Mouse (Mus musculus) adrenal gland, postnatal 10 days (tissue): ENCODE data around the gene Cd24a. TPM values are rescaled to one million over a fixed set of nuclear protein-coding genes. Genes with fewer than 3 reads are reported as not detected.

Experiments
- DNase-seq: peaks from one replicate; pipeline ENCODE4 v3.0.0; 2021; ENCODE audit warnings: mixed read lengths
- long read RNA-seq, 2 experiments: library from polyadenylated mRNA; stranded (forward); transcript quantifications; one replicate each; pipeline ENCODE4 v2.0.0; 2021
- total RNA-seq, 2 experiments: library from RNA; stranded (reverse); gene quantifications; 2 replicates each; pipeline ENCODE4 v1.2.3; 2021

Cd24a gene
- 10 to 100 TPM; 59.7 to 91.7 TPM for total RNA-seq
- long read RNA-seq, experiment 1, transcript Cd24a-201 (2 exons, 1,816 nt), result major isoform, 17 of 41 reads
- long read RNA-seq, experiment 1, partial matches to known transcripts, result 24 of 41 reads
- long read RNA-seq, experiment 1, other reads (novel, unspliced or antisense), result 0 of 41 reads
- long read RNA-seq, experiment 2, transcript Cd24a-201 (2 exons, 1,816 nt), result major isoform, 16 of 21 reads
- long read RNA-seq, experiment 2, partial matches to known transcripts, result 4 of 21 reads
- long read RNA-seq, experiment 2, other reads (novel, unspliced or antisense), result 0 of 21 reads

DNA sequence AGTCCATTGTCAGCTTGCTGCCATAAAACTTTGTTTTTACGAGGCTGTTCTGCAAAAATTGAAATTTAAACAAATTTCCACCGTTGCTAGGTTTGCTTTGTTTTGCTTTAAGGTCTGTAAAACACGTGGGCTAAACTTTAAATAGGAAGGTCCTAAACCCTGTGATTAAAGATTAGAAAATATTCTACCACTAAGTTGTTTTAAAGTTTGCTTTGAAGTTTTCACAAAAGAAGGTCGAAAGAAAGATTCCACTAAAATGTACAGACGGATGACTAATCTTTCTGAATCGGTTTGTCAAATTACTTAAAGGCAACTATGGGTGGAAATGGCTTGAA lies at the start of gene Cd24a:
TSS of gene Cd24a (plus strand) at position 288 of the 335 bp plus-strand sequence.
- no peak for DNase-seq

GRCm38 (mm10) chr10:43534382-43534781 lies 43.7 kb upstream of the Cd24a start:
- no peak for DNase-seq

GRCm38 (mm10) chr10:43537652-43538051 lies 40.4 kb upstream of the Cd24a start:
- no peak for DNase-seq

DNA sequence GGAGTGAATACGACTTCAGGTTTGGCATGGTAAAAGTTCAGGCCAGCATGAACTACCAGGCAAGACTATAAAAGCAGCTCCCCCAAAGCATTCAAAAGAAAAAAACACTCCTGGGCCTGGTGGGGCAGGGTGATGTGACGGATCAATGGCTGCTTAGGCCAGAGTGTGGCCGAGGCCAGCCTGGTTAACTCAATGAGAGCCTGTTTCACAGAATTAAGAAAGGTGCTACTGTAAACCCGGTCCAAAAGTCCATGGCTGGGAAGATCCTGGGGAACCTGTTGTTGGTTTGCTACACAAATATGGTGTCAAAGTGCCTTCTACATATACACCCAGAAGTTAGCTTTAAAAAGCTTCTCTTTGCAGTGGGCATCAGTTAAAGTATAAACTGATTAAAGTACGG lies 39.3 kb upstream of the Cd24a start:
- no peak for DNase-seq

GRCm38 (mm10) chr10:43539746-43540310 lies 38.3 kb upstream of the Cd24a start:
- DNase-seq, result no peak

DNA sequence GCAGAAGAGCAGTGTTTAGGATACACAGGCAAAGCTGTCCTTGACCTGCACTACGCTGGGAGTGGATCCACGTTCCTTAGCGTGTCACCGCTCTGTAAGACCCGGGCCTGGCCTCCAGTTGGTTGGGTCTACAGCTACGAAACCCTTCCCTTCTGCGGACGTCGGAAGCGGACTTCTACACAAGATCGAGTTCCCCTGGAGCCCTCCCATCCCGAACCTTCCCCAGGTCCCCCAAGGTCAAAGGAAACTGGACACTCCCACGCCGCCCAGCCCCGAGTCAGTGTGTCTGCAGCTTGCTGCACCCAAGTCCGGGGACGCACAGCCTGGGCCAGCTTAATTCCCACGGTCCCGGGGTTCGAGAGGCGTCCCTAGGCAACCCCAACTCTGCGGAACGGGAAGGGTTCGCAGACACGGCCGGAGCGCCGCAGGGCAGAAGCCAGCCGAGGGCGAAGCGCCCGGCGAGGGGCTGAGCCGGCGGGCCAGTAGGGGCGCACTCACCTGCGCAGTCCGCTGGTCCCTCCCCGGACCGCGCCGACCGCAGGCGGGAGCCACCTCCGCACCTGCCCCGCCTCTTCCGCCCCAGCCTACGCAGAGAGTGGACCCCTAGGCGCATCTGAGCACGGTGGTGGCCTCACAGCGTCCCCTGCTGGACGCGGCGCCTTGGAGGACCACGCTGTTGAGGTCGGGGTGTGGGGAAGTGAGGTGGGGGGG lies 37.5 kb upstream of the Cd24a start, which contains the start of gene 1700021F05Rik:
TSS of gene 1700021F05Rik (minus strand) at position 553 of the 711 bp plus-strand sequence.
- peak; percentile 98 for DNase-seq

DNA sequence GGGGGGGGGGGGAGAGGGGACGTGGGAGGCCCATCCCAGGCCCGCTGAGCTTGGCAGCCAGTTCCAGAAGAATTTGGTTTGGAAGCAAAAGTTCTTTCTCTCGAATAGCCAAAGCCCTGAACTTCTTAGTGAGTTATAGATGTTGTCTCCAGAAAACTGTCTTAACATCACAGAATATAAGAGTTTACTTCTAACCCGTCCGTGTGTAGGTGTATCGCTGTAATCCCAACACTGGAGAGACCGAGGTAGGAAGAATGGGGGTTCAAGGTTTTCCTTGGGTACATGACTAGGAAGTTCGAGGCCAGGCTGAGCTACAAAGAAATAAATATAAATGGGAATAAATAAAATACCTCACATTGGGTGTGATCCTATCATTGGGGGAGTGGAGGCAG lies 36.9 kb upstream of the Cd24a start:
- DNase-seq, result no peak

DNA sequence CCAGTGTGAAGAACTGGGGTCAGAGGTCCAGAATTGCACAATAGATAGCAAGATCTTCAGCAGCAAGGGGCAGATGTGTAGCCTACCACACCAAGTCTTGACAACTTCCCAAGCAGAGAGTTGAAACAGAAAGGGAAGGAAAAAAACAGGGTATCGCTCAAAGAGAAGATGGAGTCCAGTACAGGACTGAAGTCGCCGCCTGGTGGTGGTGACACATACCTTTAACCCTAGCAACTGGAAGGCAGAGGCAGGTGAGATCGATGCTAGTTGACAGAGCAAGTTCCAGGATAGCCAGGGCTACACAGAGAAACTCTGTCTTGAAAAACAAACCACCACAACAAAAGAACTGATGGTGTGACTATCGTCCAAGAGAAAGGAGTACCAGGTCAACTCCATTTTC lies 28.7 kb upstream of the Cd24a start:
- no peak for DNase-seq

- DNase-seq, result no peak
These were observed 27.2 kb upstream of the Cd24a start for GRCm38 (mm10) chr10:43550923-43551322.

DNA sequence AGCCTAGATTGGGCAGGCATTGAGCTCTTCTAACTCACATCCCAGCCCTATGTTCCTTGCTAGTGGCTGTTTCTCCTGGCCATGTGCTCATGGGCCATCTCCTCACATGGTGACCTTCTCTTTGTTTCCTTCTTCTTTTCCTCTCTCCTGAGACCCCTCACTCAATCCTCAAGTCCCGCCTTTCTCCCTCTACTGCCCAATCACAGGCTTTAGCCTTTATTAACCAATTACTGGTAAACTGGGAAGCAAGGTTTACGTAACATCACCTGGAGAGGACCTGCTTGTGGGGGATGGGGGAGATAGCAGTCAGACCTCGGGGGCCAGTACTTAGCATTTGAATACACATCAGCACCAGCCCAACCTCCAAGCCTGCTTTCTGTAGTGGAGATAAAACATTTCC lies 26.7 kb upstream of the Cd24a start:
- no peak for DNase-seq

GRCm38 (mm10) chr10:43557630-43558165 lies 20.4 kb upstream of the Cd24a start:
- DNase-seq, result no peak

DNA sequence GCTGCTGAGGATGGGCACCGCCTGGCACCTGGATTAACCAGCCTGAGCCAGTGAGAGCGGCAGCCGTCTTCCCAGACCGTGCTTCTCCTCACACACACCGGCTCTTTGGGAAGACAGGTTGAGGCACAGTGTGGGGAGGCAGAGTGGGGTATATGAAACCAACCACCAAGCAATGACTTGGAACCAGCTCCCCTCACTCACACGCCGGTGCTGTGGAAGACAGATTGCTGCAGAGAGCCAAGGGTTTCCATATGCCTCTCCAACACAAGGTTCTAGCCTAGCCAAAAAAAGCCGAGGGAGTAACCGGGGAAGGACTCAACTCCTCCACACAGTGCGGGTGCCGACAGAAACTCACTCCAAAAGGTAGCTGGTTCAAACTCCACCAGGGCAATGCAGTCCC lies 18.8 kb upstream of the Cd24a start:
- no peak for DNase-seq

DNA sequence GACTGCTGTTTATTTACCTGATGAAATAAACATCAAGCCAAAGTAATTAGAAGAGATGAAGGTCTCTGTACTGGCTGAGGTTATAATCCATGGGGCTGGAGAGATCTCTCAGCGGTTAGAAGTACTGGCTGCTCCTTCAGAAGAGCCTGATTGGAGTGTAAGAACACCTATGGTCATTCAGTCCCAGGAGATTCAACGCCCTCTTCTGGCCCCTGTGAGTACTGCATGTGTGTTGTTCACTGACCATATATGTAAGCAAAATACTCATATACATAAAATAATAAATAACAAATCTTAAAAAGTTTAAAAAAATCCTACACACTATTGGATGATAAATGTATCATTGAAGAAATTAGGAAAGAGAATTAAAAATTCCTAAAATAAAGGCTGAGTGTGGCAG lies 17.3 kb upstream of the Cd24a start:
- DNase-seq, result no peak

DNA sequence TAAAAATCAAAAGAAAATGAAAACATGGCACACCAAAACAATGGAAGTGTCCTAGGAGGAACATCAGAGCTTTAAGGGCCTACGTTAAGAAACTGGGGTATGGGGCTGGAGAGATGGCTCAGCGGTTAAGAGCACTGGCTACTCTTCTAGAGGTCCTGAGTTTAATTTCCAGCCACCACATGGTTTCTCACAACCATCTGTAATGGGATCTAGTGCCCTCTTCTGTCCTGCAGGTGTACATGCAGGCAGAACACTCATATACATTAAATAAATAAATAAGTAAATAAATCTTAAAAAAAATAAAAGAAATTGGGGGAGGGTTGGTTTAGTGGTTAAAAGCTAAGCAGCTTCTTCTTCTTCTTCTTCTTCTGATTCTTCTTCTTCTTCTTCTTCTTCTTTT lies 16.8 kb upstream of the Cd24a start:
- DNase-seq, result no peak

DNA sequence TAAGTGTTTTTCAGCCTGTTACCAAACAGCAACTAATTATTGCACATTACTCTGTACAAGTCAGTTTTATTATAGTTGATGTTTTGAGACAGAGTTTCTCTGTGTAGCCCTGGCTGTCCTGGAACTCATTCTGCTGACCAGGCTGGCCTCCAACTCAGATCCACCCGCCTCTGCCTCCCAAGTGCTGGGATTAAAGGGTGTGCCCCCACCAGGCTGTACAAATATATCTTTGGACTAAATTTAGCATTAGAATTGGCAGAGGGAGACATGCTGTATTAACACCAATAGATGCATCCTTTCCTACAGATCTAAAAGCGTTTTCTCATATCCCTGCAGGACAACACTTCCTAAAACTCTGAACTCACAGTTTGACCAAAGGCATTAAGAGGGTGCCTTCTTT lies 3.7 kb upstream of the Cd24a start:
- DNase-seq, result no peak

DNA sequence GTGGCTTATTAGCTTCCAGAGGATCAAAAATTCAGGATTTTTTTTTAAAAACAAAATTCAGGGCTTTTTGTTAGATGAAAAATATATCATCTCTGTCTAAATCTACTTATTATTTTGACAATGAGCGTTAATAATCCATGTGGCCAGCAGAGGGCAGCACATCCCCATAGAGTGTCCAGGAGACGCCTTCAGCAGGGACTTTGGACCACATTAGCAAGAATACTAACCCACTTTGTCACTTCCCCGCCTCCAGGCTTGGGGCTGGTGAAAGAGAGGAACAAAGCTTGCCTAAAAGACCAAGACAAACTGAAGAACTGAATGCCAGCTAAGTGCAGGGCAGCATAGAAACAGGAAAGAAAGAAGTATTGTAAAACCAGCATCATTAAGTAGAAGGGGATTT lies 3.1 kb upstream of the Cd24a start:
- DNase-seq, result peak; percentile 89

GRCm38 (mm10) chr10:43577299-43577996 lies 636 bp upstream of the Cd24a start:
- peak; percentile 55 for DNase-seq

DNA sequence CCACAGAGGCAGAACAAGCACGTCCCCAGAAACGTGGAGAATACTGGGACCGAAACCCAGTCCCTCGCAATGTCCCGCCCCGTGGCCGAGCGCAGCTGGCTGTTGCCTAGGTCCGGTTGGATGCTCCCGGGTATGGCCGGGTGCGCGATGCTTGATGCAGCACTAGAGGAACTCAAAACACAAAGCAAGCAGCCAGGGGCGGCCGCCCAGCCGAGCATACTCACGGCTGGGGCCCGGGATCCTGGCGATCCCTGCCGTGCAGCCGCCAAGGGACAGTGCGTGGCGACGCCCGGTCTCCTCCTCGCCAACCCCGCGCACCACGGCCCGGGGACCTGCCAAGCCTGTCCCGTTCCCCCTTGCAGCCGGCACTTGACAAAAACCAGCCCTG lies 276 bp downstream of the Cd24a start:
- DNase-seq, result peak; percentile 71

GRCm38 (mm10) chr10:43578754-43579380 lies 783 bp downstream of the Cd24a start:
- DNase-seq, result peak; percentile 84

GRCm38 (mm10) chr10:43579381-43580261 lies 1.5 kb downstream of the Cd24a start:
- DNase-seq, result peak; percentile 56

GRCm38 (mm10) chr10:43580649-43581078 lies 2.6 kb downstream of the Cd24a start:
- DNase-seq, result peak; percentile 55
